Mouse (Mus musculus): ENCODE measurements at regions not wholly inside any gene's neighbourhood (a gene's known extent, or its start where the extent isn't known, plus 50 kb on each side); places are given as distances from the start of the nearest gene placed in this dataset.

DNA sequence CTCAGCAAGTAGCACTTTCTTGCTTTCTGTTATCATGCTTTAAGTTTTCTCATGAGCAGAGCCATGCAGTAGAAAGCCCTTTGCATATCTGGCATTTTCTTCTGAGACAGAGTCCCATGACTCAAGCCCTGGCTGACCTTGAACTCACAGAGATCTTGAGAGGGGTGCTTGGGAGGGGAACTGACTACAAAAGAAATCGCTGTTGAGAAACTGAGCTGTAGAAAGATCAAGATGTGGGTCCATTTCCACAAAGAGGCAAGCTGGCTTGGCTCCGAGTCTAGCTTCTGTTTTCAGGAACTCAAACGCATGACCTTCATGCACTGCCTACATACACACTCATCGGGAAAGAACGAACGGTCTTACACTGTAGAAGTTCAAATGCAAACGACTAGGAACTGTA is 278.0 kb upstream of the Jmjd1c start:
- no peaks in the 10 kb centered on the region for H3K27me3 ChIP-seq (ENCODE audit: control insufficient read depth, insufficient read depth, low read length)
- no peaks in the 10 kb centered on the region for H3K36me3 ChIP-seq (ENCODE audit: control insufficient read depth, insufficient read depth, low read length)
- no peak overlapping the region for H3K27ac ChIP-seq (ENCODE audit: low read depth, low read length)
- H3K9me3 ChIP-seq (ENCODE audit: control insufficient read depth, low read length) = no peaks in the 10 kb centered on the region
- WGBS = 92% methylated on average over 7 of the region's 7 CpGs
- H3K4me1 ChIP-seq (replicated peaks; ENCODE audit: control insufficient read depth, insufficient read depth, low read length) = no peaks in the 10 kb centered on the region
- no peak for DNase-seq (ENCODE audit: low spot score)
- no peak overlapping the region for H3K9ac ChIP-seq (ENCODE audit: low read depth, low read length)
- ATAC-seq (ENCODE audit: low FRiP score) = no peak
- H3K4me3 ChIP-seq (ENCODE audit: low read depth, low read length) = no peak overlapping the region
- H3K4me2 ChIP-seq (replicated peaks; ENCODE audit: low read depth, low read length) = no peak overlapping the region

GRCm38 (mm10) chr10:66819517-66819916 is 276.4 kb upstream of the Jmjd1c start:
- Histone ChIP-seq H3K27ac (ENCODE audit: low read depth, low read length) (no peak overlapping the region), H3K27me3 (ENCODE audit: control insufficient read depth, insufficient read depth, low read length) (no peaks in the 10 kb centered on the region), H3K4me2 (replicated peaks; ENCODE audit: low read depth, low read length) (no peak overlapping the region), H3K4me3 (ENCODE audit: low read depth, low read length) (no peak overlapping the region), H3K36me3 (ENCODE audit: control insufficient read depth, insufficient read depth, low read length) (no peaks in the 10 kb centered on the region), H3K9me3 (ENCODE audit: control insufficient read depth, low read length) (no peaks in the 10 kb centered on the region), H3K4me1 (replicated peaks; ENCODE audit: control insufficient read depth, insufficient read depth, low read length) (no peaks in the 10 kb centered on the region), H3K9ac (ENCODE audit: low read depth, low read length) (no peak overlapping the region)
- DNase-seq (ENCODE audit: low spot score) (no peak), ATAC-seq (ENCODE audit: low FRiP score) (no peak)
- WGBS = 92% methylated on average over 8 of the region's 8 CpGs

GRCm38 (mm10) chr10:66825737-66826136 is 270.2 kb upstream of the Jmjd1c start:
- H3K4me3 ChIP-seq (ENCODE audit: low read depth, low read length) = no peak overlapping the region
- no peak overlapping the region for H3K4me2 ChIP-seq (replicated peaks; ENCODE audit: low read depth, low read length)
- no peak for ATAC-seq (ENCODE audit: low FRiP score)
- no peak for DNase-seq (ENCODE audit: low spot score)
- H3K4me1 ChIP-seq (replicated peaks; ENCODE audit: control insufficient read depth, insufficient read depth, low read length) = no peaks in the 10 kb centered on the region
- WGBS = 86% methylated on average over 3 of the region's 3 CpGs
- no peaks in the 10 kb centered on the region for H3K27me3 ChIP-seq (ENCODE audit: control insufficient read depth, insufficient read depth, low read length)
- no peaks in the 10 kb centered on the region for H3K9me3 ChIP-seq (ENCODE audit: control insufficient read depth, low read length)
- H3K9ac ChIP-seq (ENCODE audit: low read depth, low read length) = no peak overlapping the region
- H3K27ac ChIP-seq (ENCODE audit: low read depth, low read length) = no peak overlapping the region
- no peaks in the 10 kb centered on the region for H3K36me3 ChIP-seq (ENCODE audit: control insufficient read depth, insufficient read depth, low read length)

GRCm38 (mm10) chr10:66826327-66826726 is 269.6 kb upstream of the Jmjd1c start:
- ATAC-seq (ENCODE audit: low FRiP score) = no peak
- H3K9me3 ChIP-seq (ENCODE audit: control insufficient read depth, low read length) = no peaks in the 10 kb centered on the region
- no peak overlapping the region for H3K4me2 ChIP-seq (replicated peaks; ENCODE audit: low read depth, low read length)
- H3K4me1 ChIP-seq (replicated peaks; ENCODE audit: control insufficient read depth, insufficient read depth, low read length) = no peaks in the 10 kb centered on the region
- H3K9ac ChIP-seq (ENCODE audit: low read depth, low read length) = no peak overlapping the region
- no peaks in the 10 kb centered on the region for H3K27me3 ChIP-seq (ENCODE audit: control insufficient read depth, insufficient read depth, low read length)
- H3K36me3 ChIP-seq (ENCODE audit: control insufficient read depth, insufficient read depth, low read length) = no peaks in the 10 kb centered on the region
- DNase-seq (ENCODE audit: low spot score) = no peak
- H3K27ac ChIP-seq (ENCODE audit: low read depth, low read length) = no peak overlapping the region
- H3K4me3 ChIP-seq (ENCODE audit: low read depth, low read length) = no peak overlapping the region
- WGBS = 83% methylated on average over 3 of the region's 3 CpGs

- no peak overlapping the region for H3K9ac ChIP-seq (ENCODE audit: low read depth, low read length)
- H3K4me1 ChIP-seq (replicated peaks; ENCODE audit: control insufficient read depth, insufficient read depth, low read length) = no peaks in the 10 kb centered on the region
- H3K9me3 ChIP-seq (ENCODE audit: control insufficient read depth, low read length) = no peaks in the 10 kb centered on the region
- no peaks in the 10 kb centered on the region for H3K27me3 ChIP-seq (ENCODE audit: control insufficient read depth, insufficient read depth, low read length)
- DNase-seq (ENCODE audit: low spot score) (no peak), ATAC-seq (ENCODE audit: low FRiP score) (no peak)
- WGBS = 70% methylated on average over 4 of the region's 4 CpGs
- H3K27ac ChIP-seq (ENCODE audit: low read depth, low read length) = no peak overlapping the region
- no peaks in the 10 kb centered on the region for H3K36me3 ChIP-seq (ENCODE audit: control insufficient read depth, insufficient read depth, low read length)
- H3K4me2 ChIP-seq (replicated peaks; ENCODE audit: low read depth, low read length) = no peak overlapping the region
- H3K4me3 ChIP-seq (ENCODE audit: low read depth, low read length) = no peak overlapping the region
These were observed 261.0 kb upstream of the Jmjd1c start for GRCm38 (mm10) chr10:66834974-66835373.

- no peaks in the 10 kb centered on the region for H3K4me1 ChIP-seq (replicated peaks; ENCODE audit: control insufficient read depth, insufficient read depth, low read length)
- H3K27me3 ChIP-seq (ENCODE audit: control insufficient read depth, insufficient read depth, low read length) = no peaks in the 10 kb centered on the region
- H3K27ac ChIP-seq (ENCODE audit: low read depth, low read length) = no peak overlapping the region
- no peaks in the 10 kb centered on the region for H3K36me3 ChIP-seq (ENCODE audit: control insufficient read depth, insufficient read depth, low read length)
- no peaks in the 10 kb centered on the region for H3K9me3 ChIP-seq (ENCODE audit: control insufficient read depth, low read length)
- no peak overlapping the region for H3K9ac ChIP-seq (ENCODE audit: low read depth, low read length)
- 29% methylated on average over 9 of the region's 9 CpGs for WGBS
- H3K4me3 ChIP-seq (ENCODE audit: low read depth, low read length) = no peak overlapping the region
- DNase-seq (ENCODE audit: low spot score) = peak; percentile 19
- no peak for ATAC-seq (ENCODE audit: low FRiP score)
- H3K4me2 ChIP-seq (replicated peaks; ENCODE audit: low read depth, low read length) = no peak overlapping the region
These were observed 256.9 kb upstream of the Jmjd1c start for GRCm38 (mm10) chr10:66839058-66839457.

GRCm38 (mm10) chr10:66843258-66843657 is 252.7 kb upstream of the Jmjd1c start:
- no peak overlapping the region for H3K4me3 ChIP-seq (ENCODE audit: low read depth, low read length)
- no peak overlapping the region for H3K4me2 ChIP-seq (replicated peaks; ENCODE audit: low read depth, low read length)
- ATAC-seq (ENCODE audit: low FRiP score) (no peak), DNase-seq (ENCODE audit: low spot score) (no peak)
- H3K4me1 ChIP-seq (replicated peaks; ENCODE audit: control insufficient read depth, insufficient read depth, low read length) = no peaks in the 10 kb centered on the region
- no peak overlapping the region for H3K27ac ChIP-seq (ENCODE audit: low read depth, low read length)
- no peaks in the 10 kb centered on the region for H3K36me3 ChIP-seq (ENCODE audit: control insufficient read depth, insufficient read depth, low read length)
- no peaks in the 10 kb centered on the region for H3K27me3 ChIP-seq (ENCODE audit: control insufficient read depth, insufficient read depth, low read length)
- 81% methylated on average over 2 of the region's 2 CpGs for WGBS
- no peaks in the 10 kb centered on the region for H3K9me3 ChIP-seq (ENCODE audit: control insufficient read depth, low read length)
- no peak overlapping the region for H3K9ac ChIP-seq (ENCODE audit: low read depth, low read length)

GRCm38 (mm10) chr10:66848778-66849177 is 247.1 kb upstream of the Jmjd1c start:
- ATAC-seq (ENCODE audit: low FRiP score) (no peak), DNase-seq (ENCODE audit: low spot score) (no peak)
- no peak overlapping the region for H3K4me3 ChIP-seq (ENCODE audit: low read depth, low read length)
- no peaks in the 10 kb centered on the region for H3K36me3 ChIP-seq (ENCODE audit: control insufficient read depth, insufficient read depth, low read length)
- no peak overlapping the region for H3K4me2 ChIP-seq (replicated peaks; ENCODE audit: low read depth, low read length)
- H3K4me1 ChIP-seq (replicated peaks; ENCODE audit: control insufficient read depth, insufficient read depth, low read length) = no peaks in the 10 kb centered on the region
- H3K9me3 ChIP-seq (ENCODE audit: control insufficient read depth, low read length) = no peaks in the 10 kb centered on the region
- WGBS = 92% methylated on average over 5 of the region's 5 CpGs
- no peak overlapping the region for H3K27ac ChIP-seq (ENCODE audit: low read depth, low read length)
- no peaks in the 10 kb centered on the region for H3K27me3 ChIP-seq (ENCODE audit: control insufficient read depth, insufficient read depth, low read length)
- no peak overlapping the region for H3K9ac ChIP-seq (ENCODE audit: low read depth, low read length)

- Histone ChIP-seq H3K27ac (ENCODE audit: low read depth, low read length) (no peak overlapping the region), H3K4me3 (ENCODE audit: low read depth, low read length) (no peak overlapping the region), H3K27me3 (ENCODE audit: control insufficient read depth, insufficient read depth, low read length) (no peaks in the 10 kb centered on the region), H3K36me3 (ENCODE audit: control insufficient read depth, insufficient read depth, low read length) (no peaks in the 10 kb centered on the region), H3K4me2 (replicated peaks; ENCODE audit: low read depth, low read length) (no peak overlapping the region), H3K9ac (ENCODE audit: low read depth, low read length) (no peak overlapping the region), H3K9me3 (ENCODE audit: control insufficient read depth, low read length) (no peaks in the 10 kb centered on the region), H3K4me1 (replicated peaks; ENCODE audit: control insufficient read depth, insufficient read depth, low read length) (no peaks in the 10 kb centered on the region)
- no peak for ATAC-seq (ENCODE audit: low FRiP score)
- 69% methylated on average over 6 of the region's 6 CpGs for WGBS
- DNase-seq (ENCODE audit: low spot score) = no peak
These were observed 246.2 kb upstream of the Jmjd1c start for GRCm38 (mm10) chr10:66849681-66850080.

Measured in hindbrain, embryonic 11.5 days (tissue).